Mouse (Mus musculus) intestine, embryonic 14.5 days (tissue): ENCODE measurements around the gene Tbc1d10a. TPM values are rescaled to one million over a fixed set of nuclear protein-coding genes. Genes with fewer than 3 reads are reported as not detected.

Source experiments
- ATAC-seq: fragments of 200-750 bp; cut with Nextera tagmentation; replicated peaks from 2 replicates; pipeline ENCODE4 v1.8.0; 2017; ENCODE audit warnings: low read depth, moderate number of reproducible peaks, moderate TSS enrichment, moderate library complexity; ENCODE audit not compliant: low FRiP score, low TSS enrichment
- DNase-seq: peaks from one replicate; pipeline ENCODE4 v3.0.0-alpha.2; 2018; ENCODE audit warnings: low spot score
- H3K27ac ChIP-seq: fragments of 300-500 bp; sonication (generic); 2 replicates; pipeline ENCODE4 v1.5.1; 2014; ENCODE audit warnings: low read depth, mild to moderate bottlenecking, control low read depth
- H3K27me3 ChIP-seq: fragments of 300-500 bp; sonication (generic); replicated peaks from 2 replicates; pipeline ENCODE4 v1.6.1; 2014; ENCODE audit warnings: low read length, control low read depth; ENCODE audit not compliant: control insufficient read depth, insufficient read depth
- H3K36me3 ChIP-seq: fragments of 300-500 bp; sonication (generic); 2 replicates; pipeline ENCODE4 v1.6.1; 2014; ENCODE audit warnings: low read length, control low read depth; ENCODE audit not compliant: control insufficient read depth, insufficient read depth
- H3K4me1 ChIP-seq: fragments of 300-500 bp; sonication (generic); replicated peaks from 2 replicates; pipeline ENCODE4 v1.6.1; 2014; ENCODE audit warnings: low read length, control low read depth, mixed read lengths; ENCODE audit not compliant: control insufficient read depth, insufficient read depth
- H3K4me2 ChIP-seq: fragments of 300-500 bp; sonication (generic); 2 replicates; pipeline ENCODE4 v1.6.1; 2014; ENCODE audit warnings: low read length
- H3K4me3 ChIP-seq: fragments of 300-500 bp; sonication (generic); 2 replicates; pipeline ENCODE4 v1.5.1; 2014; ENCODE audit warnings: low read depth, low read length, control low read depth, mixed read lengths
- H3K9ac ChIP-seq: fragments of 300-500 bp; sonication (generic); 2 replicates; pipeline ENCODE4 v1.6.1; 2014; ENCODE audit warnings: mild to moderate bottlenecking, low read length
- H3K9me3 ChIP-seq: fragments of 300-500 bp; sonication (generic); 2 replicates; pipeline ENCODE4 v1.6.1; 2016; ENCODE audit warnings: low read length, control low read depth; ENCODE audit not compliant: control insufficient read depth
- WGBS: fragments of 180-500 bp; shearing (Covaris S2); extraction: QIAGEN DNeasy Blood & Tissue Kit; methylation state at CpG from one replicate; pipeline ENCODE4 v1.1.7; 2014; 5-methylcytosine and 5-hydroxymethylcytosine counted together
- polyA plus RNA-seq: library from polyadenylated mRNA; unstranded; fragments of >200 nt; fragmentation: Nextera tagmentation; extraction: Ambion mirVana; gene quantifications from 2 replicates; pipeline ENCODE4 v1.2.1, GENCODE M21; 2014

The Tbc1d10a gene
- polyA plus RNA-seq, result 18.1 and 20.1 TPM in 2 replicates

DNA sequence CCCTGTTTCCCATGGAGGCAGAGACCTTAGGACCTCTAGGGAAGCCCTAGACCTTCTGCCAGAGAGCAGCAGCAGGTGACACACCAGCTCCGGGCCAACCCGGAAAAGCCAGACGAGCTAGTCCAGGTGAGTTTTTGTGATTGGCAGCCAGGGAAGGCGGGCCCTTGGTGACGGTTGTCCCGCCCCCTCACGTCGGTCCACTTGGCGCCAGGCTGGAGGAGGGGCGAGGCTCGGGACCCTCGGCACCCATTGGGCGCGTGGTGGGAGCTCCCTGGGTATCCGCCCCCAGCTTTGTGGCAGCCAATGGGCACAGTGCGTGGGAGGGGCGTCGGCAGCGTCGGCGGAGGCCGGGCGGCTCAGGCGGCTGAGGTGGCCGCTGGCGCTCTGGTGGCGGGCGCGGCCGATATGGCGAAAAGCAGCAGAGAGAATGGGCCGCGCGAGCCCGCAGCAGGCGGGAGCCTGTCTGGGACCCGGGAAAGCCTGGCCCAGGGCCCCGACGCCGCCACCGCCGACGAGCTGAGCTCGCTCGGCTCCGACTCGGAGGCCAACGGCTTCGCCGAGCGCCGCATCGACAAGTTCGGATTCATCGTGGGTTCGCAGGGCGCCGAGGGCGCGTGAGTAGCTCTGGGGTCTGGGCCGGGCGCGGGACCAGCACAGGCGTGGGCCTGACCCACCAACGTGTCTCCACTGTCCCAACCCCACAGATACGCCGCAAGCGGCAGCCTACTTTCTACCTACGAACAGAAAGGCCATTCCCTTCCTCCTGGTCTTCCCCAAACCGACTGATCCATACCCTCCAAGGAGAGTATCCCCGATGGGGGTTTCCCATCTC is at the start of gene Tbc1d10a:
TSS of gene Tbc1d10a (plus strand) at position 304 of the 832 bp plus-strand sequence.
- peaks cover 10% of the 10 kb centered on the region for H3K4me1 ChIP-seq
- H3K27ac ChIP-seq, result no peak within 1 kb of the TSS
- H3K27me3 ChIP-seq, result no peaks in the 10 kb centered on the region
- peak within 1 kb of the TSS; percentile 81 for H3K4me3 ChIP-seq
- H3K9ac ChIP-seq, result peak within 1 kb of the TSS; percentile 83
- no peaks in the 10 kb centered on the region for H3K9me3 ChIP-seq
- H3K36me3 ChIP-seq, result peaks cover 17% of the 10 kb centered on the region
- ATAC-seq, result peak; percentile 98
- H3K4me2 ChIP-seq, result peak within 1 kb of the TSS; percentile 77
- DNase-seq, result peak; percentile 93
- under 1% methylated on average over 65 of the region's 71 CpGs for WGBS

DNA sequence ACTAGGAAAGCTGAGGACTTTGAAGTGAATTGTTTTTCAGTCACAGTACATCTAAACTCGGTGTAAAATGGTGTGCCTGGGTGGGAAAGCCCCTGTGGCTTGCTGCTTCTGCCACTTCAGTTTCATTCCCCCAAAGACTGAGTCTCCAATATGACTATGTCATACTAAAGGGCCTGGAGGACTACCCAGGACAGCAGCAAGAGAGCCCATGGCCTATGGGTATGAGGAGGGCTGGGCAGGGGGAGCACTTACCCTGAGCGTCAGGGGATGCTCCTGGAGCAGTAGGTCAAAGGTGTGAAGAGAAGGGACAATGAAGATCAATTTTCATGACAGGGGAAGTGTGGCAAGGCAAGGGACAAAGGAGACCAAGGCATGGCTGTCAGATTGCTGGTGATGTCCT is 47.6 kb upstream of the Tbc1d10a start:
- peaks cover 11% of the 10 kb centered on the region for H3K4me1 ChIP-seq
- peaks cover 62% of the 10 kb centered on the region for H3K36me3 ChIP-seq
- H3K9ac ChIP-seq, result no peak overlapping the region

GRCm38 (mm10) chr11:4141505-4141904 is 45.1 kb upstream of the Tbc1d10a start:
- ATAC-seq, result no peak
- Histone ChIP-seq H3K4me2 (no peak overlapping the region), H3K9ac (no peak overlapping the region), H3K27ac (no peak overlapping the region), H3K9me3 (no peaks in the 10 kb centered on the region), H3K4me3 (no peak overlapping the region), H3K36me3 (peaks cover 64% of the 10 kb centered on the region), H3K27me3 (no peaks in the 10 kb centered on the region), H3K4me1 (no peaks in the 10 kb centered on the region)
- no peak for DNase-seq

More for the DNA sequence above, 47.6 kb upstream of the Tbc1d10a start:
- DNase-seq, result no peak
- no peaks in the 10 kb centered on the region for H3K9me3 ChIP-seq
- no peak overlapping the region for H3K4me3 ChIP-seq
- no peak overlapping the region for H3K27ac ChIP-seq
- no peak for ATAC-seq
- H3K4me2 ChIP-seq, result no peak overlapping the region
- H3K27me3 ChIP-seq, result no peaks in the 10 kb centered on the region
- WGBS, result 73% methylated on average over 2 of the region's 2 CpGs

DNA sequence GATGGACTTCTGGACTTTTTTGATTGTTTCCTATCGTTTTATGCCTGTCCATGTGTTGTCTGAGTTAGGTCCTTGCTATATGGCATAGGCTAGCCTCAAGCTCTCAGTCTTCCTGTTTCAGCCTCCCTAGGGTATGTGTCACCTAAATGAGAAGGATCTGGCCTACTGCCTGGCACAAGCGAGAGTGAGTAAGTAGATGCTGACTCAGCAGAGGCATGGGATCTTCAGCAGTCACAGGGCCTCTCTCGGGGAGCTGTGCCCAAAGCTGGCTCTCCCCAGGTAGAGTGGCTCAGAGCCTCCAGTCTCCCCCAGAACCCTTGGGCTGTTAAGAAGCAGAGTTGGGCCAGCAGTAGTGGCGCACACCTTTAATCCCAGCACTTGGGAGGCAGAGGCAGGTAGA is 44.2 kb upstream of the Tbc1d10a start:
- Histone ChIP-seq H3K9me3 (no peaks in the 10 kb centered on the region), H3K27me3 (no peaks in the 10 kb centered on the region), H3K4me2 (no peak overlapping the region), H3K4me1 (no peaks in the 10 kb centered on the region), H3K36me3 (peaks cover 62% of the 10 kb centered on the region), H3K9ac (no peak overlapping the region), H3K27ac (no peak overlapping the region), H3K4me3 (no peak overlapping the region)
- DNase-seq, result no peak
- ATAC-seq, result no peak
- WGBS, result 87% methylated on average over 4 of the region's 4 CpGs

- H3K27ac ChIP-seq, result no peak overlapping the region
- WGBS, result 92% methylated on average over 21 of the region's 21 CpGs
- DNase-seq (no peak), ATAC-seq (no peak)
- H3K4me3 ChIP-seq, result no peak overlapping the region
- H3K9me3 ChIP-seq, result no peaks in the 10 kb centered on the region
- no peaks in the 10 kb centered on the region for H3K4me1 ChIP-seq
- peaks cover 54% of the 10 kb centered on the region for H3K36me3 ChIP-seq
- no peak overlapping the region for H3K4me2 ChIP-seq
- H3K27me3 ChIP-seq, result no peaks in the 10 kb centered on the region
- H3K9ac ChIP-seq, result no peak overlapping the region
These were observed 43.1 kb upstream of the Tbc1d10a start for GRCm38 (mm10) chr11:4143281-4144062.

- H3K4me2 ChIP-seq, result no peak overlapping the region
- H3K4me1 ChIP-seq, result no peaks in the 10 kb centered on the region
- H3K36me3 ChIP-seq, result peaks cover 28% of the 10 kb centered on the region
- no peak for DNase-seq
- WGBS, result 79% methylated on average over 6 of the region's 6 CpGs
- H3K9me3 ChIP-seq, result no peaks in the 10 kb centered on the region
- no peak overlapping the region for H3K9ac ChIP-seq
- H3K4me3 ChIP-seq, result no peak overlapping the region
- H3K27ac ChIP-seq, result no peak overlapping the region
- no peaks in the 10 kb centered on the region for H3K27me3 ChIP-seq
- no peak for ATAC-seq
These were observed 40.2 kb upstream of the Tbc1d10a start for GRCm38 (mm10) chr11:4146381-4146780.

DNA sequence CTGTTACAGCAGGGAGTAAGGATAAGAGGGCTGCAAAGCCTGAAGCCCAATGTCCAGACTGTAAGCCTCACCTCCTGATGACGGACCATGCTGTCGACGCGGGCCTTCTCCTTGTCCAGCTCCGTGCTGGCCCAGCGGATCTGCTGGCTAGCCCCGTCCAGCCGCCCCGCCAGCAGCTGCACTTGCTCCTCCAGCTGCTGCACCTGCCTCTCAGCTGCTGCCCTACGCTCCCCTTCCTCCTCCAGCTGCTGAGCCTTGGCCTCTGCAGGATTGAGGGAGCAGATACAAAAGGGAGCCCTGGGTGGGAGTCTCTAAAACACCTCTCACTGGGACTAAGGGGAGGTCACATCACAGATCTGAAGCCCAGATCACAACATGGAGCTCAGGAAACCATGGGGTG is 39.5 kb upstream of the Tbc1d10a start:
- DNase-seq (no peak), ATAC-seq (no peak)
- no peak overlapping the region for H3K9ac ChIP-seq
- H3K27me3 ChIP-seq, result no peaks in the 10 kb centered on the region
- H3K27ac ChIP-seq, result no peak overlapping the region
- H3K4me1 ChIP-seq, result no peaks in the 10 kb centered on the region
- H3K9me3 ChIP-seq, result no peaks in the 10 kb centered on the region
- H3K36me3 ChIP-seq, result peaks cover 22% of the 10 kb centered on the region
- no peak overlapping the region for H3K4me3 ChIP-seq
- WGBS, result 86% methylated on average over 10 of the region's 10 CpGs
- H3K4me2 ChIP-seq, result no peak overlapping the region

DNA sequence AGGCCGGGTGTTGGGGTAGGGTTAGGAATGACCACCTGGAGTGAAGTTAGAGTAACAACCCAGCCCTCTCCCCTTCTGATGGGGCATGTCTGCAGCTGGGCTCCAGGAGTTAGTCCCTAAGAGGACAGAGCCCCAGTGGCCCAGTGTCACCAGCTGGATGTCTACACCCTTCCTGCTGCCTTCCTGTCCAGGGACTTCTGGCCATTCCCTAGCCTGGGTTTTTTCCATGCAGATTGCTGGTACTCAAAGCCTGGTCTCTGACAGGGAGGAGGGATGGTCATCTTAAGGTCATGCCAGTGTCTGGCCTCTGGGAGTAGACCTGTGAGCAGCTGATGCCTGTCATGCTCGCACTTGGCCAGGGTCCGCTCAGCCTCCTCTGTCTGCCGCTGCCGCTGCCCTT is 38.5 kb upstream of the Tbc1d10a start:
- Histone ChIP-seq H3K27ac (no peak overlapping the region), H3K36me3 (peaks cover 12% of the 10 kb centered on the region), H3K4me3 (no peak overlapping the region), H3K9me3 (no peaks in the 10 kb centered on the region), H3K27me3 (no peaks in the 10 kb centered on the region), H3K9ac (no peak overlapping the region), H3K4me1 (no peaks in the 10 kb centered on the region), H3K4me2 (no peak overlapping the region)
- 88% methylated on average over 5 of the region's 5 CpGs for WGBS
- ATAC-seq (no peak), DNase-seq (no peak)
